In genomic region chr7:4103411-4103810, GRCm38 (mm10) we compare ENCODE assay signal across 8 mouse cellular contexts. TPM values are rescaled to one million over a fixed set of nuclear protein-coding genes. Genes with fewer than 3 reads are reported as not detected.
A peak's percentile ranks its signal among the peaks of the same experiment; 100 is the strongest.
DNase-seq lines count a peak whose midpoint lies in the region; ATAC-seq and TF ChIP-seq lines count a peak whose summit lies in the region.

No protein-coding gene starts in this region.

- H3K9ac ChIP-seq in midbrain, postnatal 0 days (replicated peaks; ENCODE audit: low read length, poor library complexity, severe bottlenecking): no peak overlapping the region

- H3K9me3 ChIP-seq in midbrain, postnatal 0 days (ENCODE audit: low read length): no peaks in the 10 kb centered on the region

- no peak; the same call in 1 of the 2 replicates for ATAC-seq in midbrain, postnatal 0 days (ENCODE audit: low FRiP score)

- no peak overlapping the region for H3K4me2 ChIP-seq in midbrain, postnatal 0 days (ENCODE audit: low read depth, low read length, poor library complexity, severe bottlenecking)

- no peak overlapping the region for H3K27ac ChIP-seq in testis, adult 2 months (ENCODE audit: control insufficient read depth, insufficient read depth, low read depth, low read length)
- no peak overlapping the region for H3K27ac ChIP-seq in midbrain, postnatal 0 days (ENCODE audit: low read depth, low read length)

- DNase-seq in heart, adult 11 months: peak; percentile 34
- no peak for DNase-seq in heart, postnatal 25 days (ENCODE audit: low spot score)
- no peak for DNase-seq in testis, postnatal 10 days (ENCODE audit: low spot score)
- peak; percentile 51 for DNase-seq in embryo, embryonic 9.5 days (ENCODE audit: extremely low spot score)
- peak; percentile 72 for DNase-seq in midbrain, postnatal 0 days (ENCODE audit: low spot score)
- DNase-seq in natural killer cell, adult 2 months (ENCODE audit: low spot score in 2 of 2): no peak
- no peak for DNase-seq in frontal cortex, postnatal 25 days (ENCODE audit: low spot score in 2 of 2)

- H3K36me3 ChIP-seq in testis, adult 2 months (ENCODE audit: control insufficient read depth, insufficient read depth, low read length): no peaks in the 10 kb centered on the region
- H3K36me3 ChIP-seq in midbrain, postnatal 0 days (ENCODE audit: insufficient read depth, low read length): no peaks in the 10 kb centered on the region

- intact Hi-C loops in heart, postnatal 25 days (cut with DNase I): loop anchor here (2.0 to 5.0 kb wide), 3 partner anchors 21 to 323 kb away; no protein-coding TSS in a partner anchor

- H3K27me3 ChIP-seq in testis, adult 2 months (ENCODE audit: control insufficient read depth, insufficient read depth, low read length): no peaks in the 10 kb centered on the region
- no peaks in the 10 kb centered on the region for H3K27me3 ChIP-seq in midbrain, postnatal 0 days (ENCODE audit: insufficient read depth, low read length)

- TF ChIP-seq CTCF in testis, adult 2 months (IDR thresholded peaks at IDR 0.05; ENCODE audit: control insufficient read depth, insufficient read depth, insufficient replicate concordance, low read depth, low read length): peak; percentile 21; the same call in 1 of the 2 replicates
- peak; percentile 81 for TF ChIP-seq CTCF in midbrain, postnatal 0 days (IDR thresholded peaks at IDR 0.05)

- no peaks in the 10 kb centered on the region for H3K4me1 ChIP-seq in testis, adult 2 months (ENCODE audit: control insufficient read depth, insufficient read depth, low read length)
- H3K4me1 ChIP-seq in midbrain, postnatal 0 days (ENCODE audit: insufficient read depth, low read length): no peaks in the 10 kb centered on the region

- 14% methylated on average over 4 of the region's 4 CpGs for WGBS in midbrain, postnatal 0 days

- H3K4me3 ChIP-seq in testis, adult 2 months (ENCODE audit: control insufficient read depth, low read depth, low read length): no peak overlapping the region
- H3K4me3 ChIP-seq in midbrain, postnatal 0 days (ENCODE audit: low read depth, low read length): no peak overlapping the region

- TF ChIP-seq POLR2A in testis, adult 2 months (IDR thresholded peaks at IDR 0.05; ENCODE audit: control insufficient read depth, low read depth, low read length): no peak

RNA-seq across cellular contexts. Expression of gene Ttyh1, which starts 15.8 kb away (rescaled TPM):
- total RNA-seq in heart, postnatal 25 days (2021): under 1 TPM; 0.68 to 0.75 TPM
- 59.3 and 70.0 TPM in 2 replicates for polyA plus RNA-seq in testis, adult 2 months (2012; rRNA removed)
- 433 and 742 TPM in 2 replicates for total RNA-seq in midbrain, postnatal 0 days (2014; rRNA removed)
- 186 and 226 TPM in 2 replicates for polyA plus RNA-seq in midbrain, postnatal 0 days (2015; fragmentation: Nextera tagmentation; extraction: Ambion mirVana)

RNA-seq across cellular contexts. Expression of gene Leng8, which starts 33.4 kb away (rescaled TPM):
- total RNA-seq in heart, postnatal 25 days (2021): 10 to 100 TPM; 37.4 to 40.9 TPM
- polyA plus RNA-seq in testis, adult 2 months (2012; rRNA removed): 469 and 559 TPM in 2 replicates
- 176 and 253 TPM in 2 replicates for total RNA-seq in midbrain, postnatal 0 days (2014; rRNA removed)
- 52.7 and 64.1 TPM in 2 replicates for polyA plus RNA-seq in midbrain, postnatal 0 days (2015; fragmentation: Nextera tagmentation; extraction: Ambion mirVana)

RNA-seq across cellular contexts. Expression of gene Lair1, which starts 40.4 kb away (rescaled TPM):
- 1 to 10 TPM; 1.1 to 1.3 TPM for total RNA-seq in heart, postnatal 25 days (2021)
- 0.55 and 1.5 TPM in 2 replicates for polyA plus RNA-seq in testis, adult 2 months (2012; rRNA removed)
- 3.4 and 6.5 TPM in 2 replicates for total RNA-seq in midbrain, postnatal 0 days (2014; rRNA removed)
- polyA plus RNA-seq in midbrain, postnatal 0 days (2015; fragmentation: Nextera tagmentation; extraction: Ambion mirVana): 2.4 and 4.2 TPM in 2 replicates

RNA-seq across cellular contexts. Expression of gene Leng9, which starts 46.8 kb away (rescaled TPM):
- total RNA-seq in heart, postnatal 25 days (2021): 1 to 10 TPM; 2.5 to 3.2 TPM
- 5.1 and 5.7 TPM in 2 replicates for polyA plus RNA-seq in testis, adult 2 months (2012; rRNA removed)
- 3.3 and 4.9 TPM in 2 replicates for total RNA-seq in midbrain, postnatal 0 days (2014; rRNA removed)
- 4.7 and 5.3 TPM in 2 replicates for polyA plus RNA-seq in midbrain, postnatal 0 days (2015; fragmentation: Nextera tagmentation; extraction: Ambion mirVana)

Comparison
In these comparisons a context has a peak if more than half of its experiments do, and no peak if none do; other contexts are left out.
1. DNase-seq: peak in heart, adult 11 months (single experiment), embryo, embryonic 9.5 days (single experiment) and midbrain, postnatal 0 days (single experiment); none in heart, postnatal 25 days (single experiment), testis, postnatal 10 days (single experiment), natural killer cell, adult 2 months (0 of 2) and frontal cortex, postnatal 25 days (0 of 2).
2. RNA of gene Ttyh1, which starts 15.8 kb away (total RNA-seq): 433 to 742 TPM in midbrain, postnatal 0 days; 0.68 to 0.75 TPM in heart, postnatal 25 days; every median in the first group is over 100 times any median in the second.